Mouse (Mus musculus): ENCODE results near the gene Wdfy2. TPM values are rescaled to one million over a fixed set of nuclear protein-coding genes. Genes with fewer than 3 reads are reported as not detected.

Gene Wdfy2
- total RNA-seq (2014; rRNA removed) (14.6 and 18.4 TPM in 2 replicates), polyA plus RNA-seq (2015; fragmentation: Nextera tagmentation; extraction: Ambion mirVana) (2.4 and 3.6 TPM in 2 replicates)

DNA sequence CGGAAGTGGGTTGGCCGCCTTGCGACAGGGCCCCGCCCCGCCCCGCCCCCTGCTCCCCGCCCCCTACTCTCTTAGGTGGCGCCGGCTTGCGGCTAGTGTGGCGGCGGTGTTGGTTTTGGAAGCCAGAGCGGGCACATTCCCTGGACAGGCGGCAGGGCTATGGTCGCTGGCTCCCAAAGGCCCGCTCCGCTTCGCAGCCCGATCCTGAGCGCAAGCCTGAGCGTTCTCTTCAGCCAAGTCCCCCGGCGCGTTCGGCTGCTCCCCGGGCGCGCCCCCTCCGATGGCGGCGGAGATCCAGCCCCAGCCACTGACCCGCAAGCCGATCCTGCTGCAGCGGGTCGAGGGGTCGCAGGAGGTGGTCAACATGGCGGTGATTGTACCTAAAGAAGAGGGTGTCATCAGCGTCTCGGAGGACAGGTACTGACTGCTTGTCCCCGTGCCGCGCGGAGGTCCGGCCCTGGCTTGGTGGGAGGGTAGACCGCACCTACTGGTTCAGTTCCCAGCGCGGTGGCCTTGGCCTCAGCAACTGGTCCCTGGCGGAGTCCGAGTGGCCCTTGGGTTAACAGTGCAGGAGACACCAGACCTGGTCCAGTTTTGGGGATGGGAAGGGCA lies at the start of gene Wdfy2:
Wdfy2 (plus strand) TSS at position 38 of the 612 bp plus-strand sequence.
- Histone ChIP-seq H3K27ac (ENCODE audit: low read depth, low read length) (peak within 1 kb of the TSS; percentile 81), H3K9me3 (ENCODE audit: low read length) (no peaks in the 10 kb centered on the region), H3K4me3 (ENCODE audit: low read depth, low read length) (peak within 1 kb of the TSS; percentile 92), H3K27me3 (ENCODE audit: insufficient read depth, low read length) (no peaks in the 10 kb centered on the region), H3K36me3 (ENCODE audit: insufficient read depth) (no peaks in the 10 kb centered on the region), H3K4me1 (ENCODE audit: insufficient read depth) (peaks cover 7% of the 10 kb centered on the region; the same call in 1 of the 2 replicates), H3K4me2 (ENCODE audit: low read depth) (peak within 1 kb of the TSS; percentile 78), H3K9ac (peak within 1 kb of the TSS; percentile 75)
- 0 out of 2 replicates have a peak, but pooled peaks have one; percentile 0 for ATAC-seq
- WGBS: 1% methylated on average over 47 of the region's 49 CpGs
- no peak for TF ChIP-seq CTCF (IDR thresholded peaks at IDR 0.05; ENCODE audit: low read depth)
- DNase-seq: no peak

- ATAC-seq (no peak), DNase-seq (no peak)
- Histone ChIP-seq H3K4me2 (ENCODE audit: low read depth) (no peak overlapping the region), H3K4me1 (ENCODE audit: insufficient read depth) (no peaks in the 10 kb centered on the region), H3K4me3 (ENCODE audit: low read depth, low read length) (no peak overlapping the region), H3K27me3 (ENCODE audit: insufficient read depth, low read length) (no peaks in the 10 kb centered on the region), H3K9me3 (ENCODE audit: low read length) (no peaks in the 10 kb centered on the region), H3K9ac (no peak overlapping the region), H3K36me3 (ENCODE audit: insufficient read depth) (no peaks in the 10 kb centered on the region), H3K27ac (ENCODE audit: low read depth, low read length) (no peak overlapping the region)
- 71% methylated on average over 4 of the region's 4 CpGs for WGBS
- TF ChIP-seq CTCF (IDR thresholded peaks at IDR 0.05; ENCODE audit: low read depth): no peak
Measured at GRCm38 (mm10) chr14:62789282-62789681, 48.2 kb upstream of the Wdfy2 start.

- no peak for TF ChIP-seq CTCF (IDR thresholded peaks at IDR 0.05; ENCODE audit: low read depth)
- H3K9ac ChIP-seq: no peak overlapping the region
- H3K4me3 ChIP-seq (ENCODE audit: low read depth, low read length): no peak overlapping the region
- no peaks in the 10 kb centered on the region for H3K4me1 ChIP-seq (ENCODE audit: insufficient read depth)
- no peaks in the 10 kb centered on the region for H3K9me3 ChIP-seq (ENCODE audit: low read length)
- H3K36me3 ChIP-seq (ENCODE audit: insufficient read depth): no peaks in the 10 kb centered on the region
- 86% methylated on average over 7 of the region's 7 CpGs for WGBS
- DNase-seq (no peak), ATAC-seq (no peak)
- H3K27ac ChIP-seq (ENCODE audit: low read depth, low read length): no peak overlapping the region
- no peak overlapping the region for H3K4me2 ChIP-seq (ENCODE audit: low read depth)
- H3K27me3 ChIP-seq (ENCODE audit: insufficient read depth, low read length): no peaks in the 10 kb centered on the region
Measured at GRCm38 (mm10) chr14:62795719-62796118, 41.8 kb upstream of the Wdfy2 start.

- WGBS: 3% methylated on average over 4 of the region's 4 CpGs
- Histone ChIP-seq H3K27me3 (ENCODE audit: insufficient read depth, low read length) (no peaks in the 10 kb centered on the region), H3K4me1 (ENCODE audit: insufficient read depth) (no peaks in the 10 kb centered on the region), H3K4me2 (ENCODE audit: low read depth) (no peak overlapping the region), H3K36me3 (ENCODE audit: insufficient read depth) (no peaks in the 10 kb centered on the region), H3K9me3 (ENCODE audit: low read length) (no peaks in the 10 kb centered on the region), H3K27ac (ENCODE audit: low read depth, low read length) (no peak overlapping the region), H3K4me3 (ENCODE audit: low read depth, low read length) (no peak overlapping the region), H3K9ac (no peak overlapping the region)
- ATAC-seq (no peak), DNase-seq (no peak)
- no peak for TF ChIP-seq CTCF (IDR thresholded peaks at IDR 0.05; ENCODE audit: low read depth)
Measured at GRCm38 (mm10) chr14:62798608-62799101, 38.8 kb upstream of the Wdfy2 start.

DNA sequence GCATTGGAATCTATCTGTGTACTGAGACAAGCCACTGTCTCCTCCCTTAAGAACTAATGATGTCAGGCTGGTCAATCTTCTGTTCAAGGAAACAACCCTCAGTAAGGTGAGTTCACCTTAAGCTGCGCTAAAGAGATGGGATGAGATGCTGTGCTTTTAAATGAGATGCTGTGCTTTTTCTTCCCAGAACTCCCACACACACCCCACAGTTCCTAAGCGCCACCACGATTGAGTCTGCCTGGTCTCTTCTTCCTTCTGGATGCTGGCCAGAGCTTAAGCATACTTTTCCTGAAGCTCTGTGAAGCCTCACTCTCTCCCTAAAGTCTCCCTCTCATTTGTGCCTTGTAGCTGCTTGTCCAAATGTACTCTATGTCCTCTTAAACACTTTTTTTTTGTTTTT lies 36.7 kb upstream of the Wdfy2 start:
- H3K4me2 ChIP-seq (ENCODE audit: low read depth): no peak overlapping the region
- no peak for DNase-seq
- H3K9ac ChIP-seq: no peak overlapping the region
- 93% methylated on average over 3 of the region's 3 CpGs for WGBS
- no peaks in the 10 kb centered on the region for H3K9me3 ChIP-seq (ENCODE audit: low read length)
- no peak overlapping the region for H3K27ac ChIP-seq (ENCODE audit: low read depth, low read length)
- no peaks in the 10 kb centered on the region for H3K36me3 ChIP-seq (ENCODE audit: insufficient read depth)
- no peak overlapping the region for H3K4me3 ChIP-seq (ENCODE audit: low read depth, low read length)
- no peak for ATAC-seq
- no peak for TF ChIP-seq CTCF (IDR thresholded peaks at IDR 0.05; ENCODE audit: low read depth)
- no peaks in the 10 kb centered on the region for H3K27me3 ChIP-seq (ENCODE audit: insufficient read depth, low read length)
- H3K4me1 ChIP-seq (ENCODE audit: insufficient read depth): no peaks in the 10 kb centered on the region

DNA sequence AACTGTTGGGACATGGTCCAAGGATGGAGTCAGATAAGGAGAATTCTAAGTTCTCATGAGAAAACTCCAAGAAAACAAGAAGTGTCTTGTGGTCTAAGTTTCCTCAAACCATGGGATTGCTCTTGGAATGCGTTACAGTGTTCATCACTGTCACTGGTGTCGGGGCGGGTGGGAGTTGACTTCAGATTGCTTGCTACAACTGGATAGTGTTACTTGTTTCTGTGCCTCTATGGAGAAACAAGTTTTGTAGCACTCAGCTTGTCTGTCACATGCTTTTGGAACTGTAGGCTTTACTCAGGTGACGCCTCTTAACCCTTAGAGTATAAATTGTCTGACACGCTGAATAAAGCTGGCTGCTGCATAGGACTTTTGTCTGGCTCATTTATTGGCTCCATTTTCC lies 34.3 kb upstream of the Wdfy2 start:
- 83% methylated on average over 5 of the region's 5 CpGs for WGBS

DNA sequence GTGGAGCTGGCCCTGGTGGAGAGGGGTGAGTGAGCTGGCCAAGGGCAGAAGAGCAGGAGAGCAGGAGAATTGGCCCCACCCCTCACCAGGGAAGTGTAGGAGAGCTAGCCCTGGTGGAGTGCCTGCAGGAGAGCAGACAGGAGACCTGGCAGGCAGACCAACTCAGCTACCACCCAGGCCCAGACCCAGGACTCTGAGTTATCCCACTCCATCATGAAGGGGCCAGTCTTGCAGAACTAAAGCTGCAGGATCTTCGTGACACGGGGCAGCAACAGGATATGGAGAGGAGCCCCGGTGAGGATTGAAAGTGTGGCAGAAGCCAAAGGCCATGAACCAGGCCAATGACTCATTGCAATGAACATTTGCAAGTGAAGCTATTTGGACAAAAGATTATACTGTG lies 30.6 kb upstream of the Wdfy2 start:
- 74% methylated on average over 3 of the region's 3 CpGs for WGBS
- no peaks in the 10 kb centered on the region for H3K36me3 ChIP-seq (ENCODE audit: insufficient read depth)
- H3K27me3 ChIP-seq (ENCODE audit: insufficient read depth, low read length): no peaks in the 10 kb centered on the region
- no peak overlapping the region for H3K9ac ChIP-seq
- H3K9me3 ChIP-seq (ENCODE audit: low read length): no peaks in the 10 kb centered on the region
- TF ChIP-seq CTCF (IDR thresholded peaks at IDR 0.05; ENCODE audit: low read depth): no peak
- no peak overlapping the region for H3K27ac ChIP-seq (ENCODE audit: low read depth, low read length)
- no peak overlapping the region for H3K4me3 ChIP-seq (ENCODE audit: low read depth, low read length)
- no peak for ATAC-seq
- no peaks in the 10 kb centered on the region for H3K4me1 ChIP-seq (ENCODE audit: insufficient read depth)
- no peak overlapping the region for H3K4me2 ChIP-seq (ENCODE audit: low read depth)
- DNase-seq: no peak

More for the DNA sequence above, 34.3 kb upstream of the Wdfy2 start:
- Histone ChIP-seq H3K27ac (ENCODE audit: low read depth, low read length) (no peak overlapping the region), H3K4me3 (ENCODE audit: low read depth, low read length) (no peak overlapping the region), H3K36me3 (ENCODE audit: insufficient read depth) (no peaks in the 10 kb centered on the region), H3K4me1 (ENCODE audit: insufficient read depth) (no peaks in the 10 kb centered on the region), H3K9me3 (ENCODE audit: low read length) (no peaks in the 10 kb centered on the region), H3K27me3 (ENCODE audit: insufficient read depth, low read length) (no peaks in the 10 kb centered on the region), H3K4me2 (ENCODE audit: low read depth) (no peak overlapping the region), H3K9ac (no peak overlapping the region)
- TF ChIP-seq CTCF (IDR thresholded peaks at IDR 0.05; ENCODE audit: low read depth): no peak
- ATAC-seq (no peak), DNase-seq (no peak)
